Mouse (Mus musculus) neural tube, embryonic 11.5 days (tissue): Measurements from ENCODE around the gene Gm47841. TPM values are rescaled to one million over a fixed set of nuclear protein-coding genes. Genes with fewer than 3 reads are reported as not detected.

Experiments
- ATAC-seq: fragments of 200-750 bp; cut with Nextera tagmentation; 2 replicates; pipeline ENCODE4 v1.8.0; 2017; ENCODE audit warnings: moderate number of reproducible peaks, mild to moderate bottlenecking, moderate TSS enrichment, moderate library complexity; ENCODE audit not compliant: insufficient read depth, low FRiP score, low TSS enrichment
- DNase-seq: peaks from one replicate; pipeline ENCODE4 v3.0.0-alpha.2; 2015; ENCODE audit warnings: low spot score
- H3K27ac ChIP-seq: fragments of 300-500 bp; sonication (generic); 2 replicates; pipeline ENCODE4 v1.5.1; 2014; ENCODE audit warnings: low read depth, mild to moderate bottlenecking, low read length
- H3K27me3 ChIP-seq: fragments of 300-500 bp; sonication (generic); 2 replicates; pipeline ENCODE4 v1.6.1; 2014; ENCODE audit warnings: mild to moderate bottlenecking, low read length, mixed read lengths; ENCODE audit not compliant: control insufficient read depth, insufficient read depth
- H3K36me3 ChIP-seq: fragments of 300-500 bp; sonication (generic); 2 replicates; pipeline ENCODE4 v1.6.1; 2014; ENCODE audit warnings: mild to moderate bottlenecking, low read length, moderate library complexity, mixed read lengths; ENCODE audit not compliant: control insufficient read depth, insufficient read depth
- H3K4me1 ChIP-seq: fragments of 300-500 bp; sonication (generic); 2 replicates; pipeline ENCODE4 v1.6.1; 2014; ENCODE audit warnings: low read length, mixed read lengths; ENCODE audit not compliant: control insufficient read depth, insufficient read depth
- H3K4me2 ChIP-seq: fragments of 300-500 bp; sonication (generic); 2 replicates; pipeline ENCODE4 v1.6.1; 2014; ENCODE audit warnings: low read depth, mild to moderate bottlenecking, moderate library complexity
- H3K4me3 ChIP-seq: fragments of 300-500 bp; sonication (generic); 2 replicates; pipeline ENCODE4 v1.5.1; 2014; ENCODE audit warnings: low read depth, low read length
- H3K9ac ChIP-seq: fragments of 300-500 bp; sonication (generic); 2 replicates; pipeline ENCODE4 v1.6.1; 2014; ENCODE audit warnings: mild to moderate bottlenecking, low read length
- H3K9me3 ChIP-seq: fragments of 300-500 bp; sonication (generic); 2 replicates; pipeline ENCODE4 v1.6.1; 2016; ENCODE audit warnings: low read length; ENCODE audit not compliant: control insufficient read depth
- WGBS: fragments of 180-500 bp; shearing (Covaris S2); extraction: QIAGEN DNeasy Blood & Tissue Kit; methylation state at CpG from one replicate; pipeline ENCODE4 v1.1.7; 2014; 5-methylcytosine and 5-hydroxymethylcytosine counted together
- polyA plus RNA-seq: library from polyadenylated mRNA; unstranded; fragments of >200 nt; fragmentation: Nextera tagmentation; extraction: Ambion mirVana; gene quantifications from 2 replicates; pipeline ENCODE4 v1.2.1, GENCODE M21; 2014

Gm47841 gene
- polyA plus RNA-seq, 1 experiment from 2014 or later, result not detected

GRCm38 (mm10) chr15:101042613-101043012 is 4.6 kb downstream of the Gm47841 start:
- H3K9ac ChIP-seq, result no peak overlapping the region
- DNase-seq (peak; percentile 73), ATAC-seq (no peak)
- peaks cover 15% of the 10 kb centered on the region; the same call in 1 of the 2 replicates for H3K4me1 ChIP-seq
- H3K9me3 ChIP-seq, result no peaks in the 10 kb centered on the region
- no peak overlapping the region for H3K4me2 ChIP-seq
- no peak overlapping the region for H3K4me3 ChIP-seq
- no peak overlapping the region for H3K27ac ChIP-seq
- 28% methylated on average over 6 of the region's 6 CpGs for WGBS
- no peaks in the 10 kb centered on the region for H3K36me3 ChIP-seq
- H3K27me3 ChIP-seq, result peaks cover 44% of the 10 kb centered on the region

DNA sequence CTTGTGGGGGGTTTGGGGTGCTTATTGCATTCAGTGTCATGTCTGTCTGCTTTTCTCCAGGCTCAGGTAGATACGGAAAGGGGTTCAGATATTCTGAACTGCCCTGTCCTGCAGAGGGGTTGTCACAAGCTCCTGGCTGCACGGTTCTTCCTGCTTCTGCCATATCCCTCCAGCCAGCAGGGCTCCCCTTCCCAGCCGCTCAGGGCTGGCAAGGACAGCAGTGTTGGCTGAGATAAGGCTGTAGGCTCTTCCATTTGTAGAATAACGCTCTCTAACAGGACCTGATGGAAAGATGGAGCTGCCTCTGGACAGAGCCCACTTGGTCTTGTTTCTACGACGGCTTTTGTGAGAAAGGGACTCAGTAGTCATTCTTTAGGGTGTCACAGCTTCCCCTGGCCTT is 5.2 kb downstream of the Gm47841 start:
- H3K27me3 ChIP-seq, result peaks cover 40% of the 10 kb centered on the region
- WGBS, result 72% methylated on average over 6 of the region's 6 CpGs

GRCm38 (mm10) chr15:101039651-101040050 is 7.5 kb downstream of the Gm47841 start:
- ATAC-seq, result no peak
- H3K4me1 ChIP-seq, result no peaks in the 10 kb centered on the region
- H3K9ac ChIP-seq, result no peak overlapping the region
- no peak overlapping the region for H3K27ac ChIP-seq
- no peaks in the 10 kb centered on the region for H3K9me3 ChIP-seq
- no peak overlapping the region for H3K4me3 ChIP-seq
- no peaks in the 10 kb centered on the region for H3K36me3 ChIP-seq
- peaks cover 18% of the 10 kb centered on the region for H3K27me3 ChIP-seq
- peak; percentile 38 for DNase-seq
- WGBS, result 50% methylated on average over 17 of the region's 17 CpGs
- no peak overlapping the region for H3K4me2 ChIP-seq

More for the DNA sequence above, 5.2 kb downstream of the Gm47841 start:
- ATAC-seq (no peak), DNase-seq (no peak)
- H3K4me1 ChIP-seq, result peaks cover 10% of the 10 kb centered on the region; the same call in 1 of the 2 replicates
- H3K36me3 ChIP-seq, result no peaks in the 10 kb centered on the region
- no peak overlapping the region for H3K9ac ChIP-seq
- H3K4me3 ChIP-seq, result no peak overlapping the region
- H3K9me3 ChIP-seq, result no peaks in the 10 kb centered on the region
- no peak overlapping the region for H3K4me2 ChIP-seq
- no peak overlapping the region for H3K27ac ChIP-seq

DNA sequence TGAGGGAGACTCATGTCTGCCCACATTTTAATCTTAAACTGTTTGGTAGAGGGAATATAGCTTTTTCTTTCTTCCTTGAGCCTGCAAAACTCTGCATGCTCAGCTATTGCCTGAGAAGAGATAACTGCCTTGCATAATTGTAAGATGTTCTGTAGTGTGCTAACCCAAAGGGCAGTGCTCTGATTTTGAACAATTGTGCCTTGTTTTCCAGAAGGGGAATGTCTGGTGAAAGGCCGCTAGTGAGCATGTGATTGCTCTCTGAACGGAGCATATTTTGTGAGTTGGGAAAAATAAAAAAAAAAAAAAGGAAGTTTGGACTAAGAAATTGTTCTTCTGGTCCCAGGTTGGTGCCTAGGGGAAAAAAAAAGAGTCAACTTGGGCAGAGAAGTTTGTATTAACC is 18.2 kb downstream of the Gm47841 start:
- Histone ChIP-seq H3K4me3 (no peak overlapping the region), H3K9ac (no peak overlapping the region), H3K27ac (no peak overlapping the region), H3K4me2 (no peak overlapping the region), H3K36me3 (no peaks in the 10 kb centered on the region; the same call in 1 of the 2 replicates), H3K27me3 (no peaks in the 10 kb centered on the region), H3K9me3 (no peaks in the 10 kb centered on the region), H3K4me1 (no peaks in the 10 kb centered on the region)
- ATAC-seq, result no peak
- DNase-seq, result no peak
- 72% methylated on average over 2 of the region's 2 CpGs for WGBS

DNA sequence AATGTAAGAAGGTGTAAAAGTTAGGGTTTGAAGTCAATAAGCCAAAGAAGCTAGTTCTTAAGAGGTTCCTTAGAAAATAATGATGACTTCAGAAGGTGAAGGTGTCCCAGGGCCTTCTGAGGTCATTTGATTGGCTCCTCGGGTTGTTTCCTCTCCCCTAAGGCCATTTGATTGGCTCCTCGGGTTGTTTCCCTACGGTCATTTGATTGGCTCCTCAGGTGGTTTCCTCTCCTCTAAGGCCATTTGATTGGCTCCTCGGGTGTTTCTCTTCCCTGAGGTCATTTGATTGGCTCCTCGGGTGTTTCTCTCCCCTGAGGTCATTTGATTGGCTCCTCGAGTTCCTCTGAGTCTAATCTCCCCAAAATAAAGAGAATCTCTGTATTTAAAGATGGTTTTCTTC is 35.8 kb downstream of the Gm47841 start:
- Histone ChIP-seq H3K4me3 (no peak overlapping the region), H3K9ac (no peak overlapping the region), H3K36me3 (peaks cover 2% of the 10 kb centered on the region; the same call in 1 of the 2 replicates), H3K4me1 (no peaks in the 10 kb centered on the region), H3K4me2 (no peak overlapping the region), H3K27ac (no peak overlapping the region), H3K9me3 (no peaks in the 10 kb centered on the region), H3K27me3 (no peaks in the 10 kb centered on the region)
- DNase-seq, result no peak
- no peak for ATAC-seq
- WGBS, result 91% methylated on average over 6 of the region's 6 CpGs

DNA sequence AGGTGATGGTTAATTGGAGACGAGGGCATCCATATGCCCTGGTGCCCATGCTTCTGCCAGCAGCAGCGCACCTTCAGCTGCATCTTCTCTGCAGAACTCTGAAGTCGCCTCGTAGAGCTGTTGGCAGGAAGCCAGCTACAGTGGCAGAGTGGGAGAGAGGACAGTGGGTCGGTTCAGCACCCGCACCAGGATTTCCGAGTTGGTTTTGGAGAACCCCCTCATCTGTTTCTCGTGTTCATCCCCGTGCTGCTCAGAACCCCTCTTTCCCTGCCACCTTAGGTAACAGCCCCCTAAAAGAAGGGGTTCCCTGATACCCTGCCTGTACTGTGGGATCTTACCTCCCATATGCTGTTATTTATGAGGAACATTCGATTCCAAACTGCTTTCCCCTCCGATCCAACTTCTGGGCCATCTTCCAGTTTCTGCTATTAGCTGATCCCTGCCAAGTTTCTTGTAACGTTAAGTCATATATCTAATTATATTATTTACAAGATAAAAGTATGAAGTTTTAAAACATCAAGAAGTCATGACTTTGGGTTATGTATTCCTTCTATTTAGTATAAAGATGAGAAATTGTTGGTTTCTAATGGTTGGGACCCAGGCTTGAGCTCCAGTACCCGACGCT is 38.7 kb downstream of the Gm47841 start:
- Histone ChIP-seq H3K9me3 (no peaks in the 10 kb centered on the region), H3K4me3 (no peak overlapping the region), H3K27me3 (no peaks in the 10 kb centered on the region), H3K36me3 (peaks cover 2% of the 10 kb centered on the region; the same call in 1 of the 2 replicates), H3K9ac (no peak overlapping the region), H3K4me2 (no peak overlapping the region), H3K4me1 (no peaks in the 10 kb centered on the region), H3K27ac (no peak overlapping the region)
- 93% methylated on average over 14 of the region's 14 CpGs for WGBS
- ATAC-seq (no peak), DNase-seq (no peak)

DNA sequence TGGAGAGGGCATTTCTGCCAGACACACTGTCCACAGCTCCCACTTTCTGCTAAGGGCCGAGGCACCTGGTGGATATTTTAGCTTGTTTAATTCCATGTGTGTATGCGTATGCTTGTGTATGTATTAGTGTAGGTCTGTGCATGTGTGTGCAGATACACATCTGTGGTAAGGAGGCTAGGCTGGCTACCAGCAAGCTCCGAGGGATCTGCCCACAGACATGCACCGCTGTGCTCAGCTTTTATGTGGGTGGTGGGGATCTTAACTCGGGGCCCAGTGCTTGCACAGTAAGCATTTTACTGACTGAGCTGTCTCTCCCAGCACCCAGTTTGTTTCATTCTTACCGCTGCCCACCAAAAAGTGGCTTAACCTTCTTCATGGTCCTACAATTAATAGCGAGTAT is 40.0 kb downstream of the Gm47841 start:
- ATAC-seq (no peak), DNase-seq (no peak)
- 68% methylated on average over 7 of the region's 7 CpGs for WGBS
- no peaks in the 10 kb centered on the region for H3K9me3 ChIP-seq
- H3K36me3 ChIP-seq, result peaks cover 2% of the 10 kb centered on the region; the same call in 1 of the 2 replicates
- no peak overlapping the region for H3K4me2 ChIP-seq
- no peaks in the 10 kb centered on the region for H3K27me3 ChIP-seq
- H3K27ac ChIP-seq, result no peak overlapping the region
- no peaks in the 10 kb centered on the region for H3K4me1 ChIP-seq
- no peak overlapping the region for H3K9ac ChIP-seq
- H3K4me3 ChIP-seq, result no peak overlapping the region

GRCm38 (mm10) chr15:101006251-101007040 is 40.8 kb downstream of the Gm47841 start:
- H3K4me2 ChIP-seq, result peak overlapping the region; percentile 47
- H3K4me3 ChIP-seq, result peak overlapping the region; percentile 27
- H3K4me1 ChIP-seq, result no peaks in the 10 kb centered on the region
- peaks cover 2% of the 10 kb centered on the region; the same call in 1 of the 2 replicates for H3K36me3 ChIP-seq
- no peaks in the 10 kb centered on the region for H3K27me3 ChIP-seq
- DNase-seq (peak; percentile 57), ATAC-seq (peak; percentile 61; the same call in 1 of the 2 replicates)
- H3K9ac ChIP-seq, result peak overlapping the region; percentile 23; the same call in 1 of the 2 replicates
- 14% methylated on average over 14 of the region's 15 CpGs for WGBS
- no peaks in the 10 kb centered on the region for H3K9me3 ChIP-seq
- no peak overlapping the region for H3K27ac ChIP-seq
